ENCODE assay signal across 9 mouse cellular contexts in genomic region chr10:12792049-12792448, GRCm38 (mm10).
DNase-seq lines count a peak whose midpoint lies in the region; ATAC-seq lines count a peak whose summit lies in the region.
"Had no signal": no experiment of that assay in that cellular context is flagged by ENCODE, and none has a peak within 500 bp of the region (broad histone marks: within the 10 kb centered on the region; RNA-seq: fewer than 3 reads in every experiment).

No protein-coding gene starts in this region.

- peak overlapping the region; percentile 76 for H3K27ac ChIP-seq in heart, embryonic 10.5 days
- no peak overlapping the region; the same call in 1 of the 2 replicates for H3K27ac ChIP-seq in lung, embryonic 15.5 days
- H3K27ac ChIP-seq in intestine, embryonic 15.5 days = no peak overlapping the region
- H3K27ac ChIP-seq in stomach, embryonic 14.5 days (ENCODE audit: low read length) = no peak overlapping the region

- H3K27me3 ChIP-seq in heart, embryonic 10.5 days (ENCODE audit: insufficient read depth, poor library complexity, severe bottlenecking) = no peaks in the 10 kb centered on the region
- no peaks in the 10 kb centered on the region for H3K27me3 ChIP-seq in lung, embryonic 15.5 days
- H3K27me3 ChIP-seq in intestine, embryonic 15.5 days (replicated peaks) = no peaks in the 10 kb centered on the region
- H3K27me3 ChIP-seq in stomach, embryonic 14.5 days (ENCODE audit: control insufficient read depth, insufficient read depth, low read length) = no peaks in the 10 kb centered on the region

- 36% methylated on average over 6 of the region's 6 CpGs for WGBS in heart, embryonic 10.5 days
- WGBS in lung, embryonic 15.5 days = 38% methylated on average over 6 of the region's 6 CpGs
- WGBS in intestine, embryonic 15.5 days = 42% methylated on average over 6 of the region's 6 CpGs
- 43% methylated on average over 6 of the region's 6 CpGs for WGBS in stomach, embryonic 14.5 days

- no peak for DNase-seq in heart, embryonic 10.5 days (ENCODE audit: low spot score)
- no peak for DNase-seq in heart, postnatal 14 days
- DNase-seq in lung, postnatal 4 days = no peak
- DNase-seq in cerebellum, postnatal 25 days = no peak
- DNase-seq in adrenal gland, adult 2 months = no peak
- DNase-seq: right cerebral cortex, adult 18-20 months had no signal

- no peaks in the 10 kb centered on the region for H3K36me3 ChIP-seq in heart, embryonic 10.5 days
- no peaks in the 10 kb centered on the region for H3K36me3 ChIP-seq in lung, embryonic 15.5 days
- H3K36me3 ChIP-seq in intestine, embryonic 15.5 days = no peaks in the 10 kb centered on the region
- H3K36me3 ChIP-seq in stomach, embryonic 14.5 days (ENCODE audit: control insufficient read depth, insufficient read depth, low read length) = no peaks in the 10 kb centered on the region

- intact Hi-C loops in heart, postnatal 14 days (cut with DNase I) = no loop called here

- H3K9me3 ChIP-seq in heart, embryonic 10.5 days = no peaks in the 10 kb centered on the region
- no peaks in the 10 kb centered on the region for H3K9me3 ChIP-seq in lung, embryonic 15.5 days
- no peaks in the 10 kb centered on the region for H3K9me3 ChIP-seq in intestine, embryonic 15.5 days
- no peaks in the 10 kb centered on the region for H3K9me3 ChIP-seq in stomach, embryonic 14.5 days (ENCODE audit: control insufficient read depth, low read depth, low read length)

- peaks cover 48% of the 10 kb centered on the region for H3K4me1 ChIP-seq in heart, embryonic 10.5 days
- peaks cover 12% of the 10 kb centered on the region for H3K4me1 ChIP-seq in lung, embryonic 15.5 days
- H3K4me1 ChIP-seq in intestine, embryonic 15.5 days (replicated peaks) = peaks cover 12% of the 10 kb centered on the region
- H3K4me1 ChIP-seq in stomach, embryonic 14.5 days (ENCODE audit: control insufficient read depth, insufficient read depth, low read length) = peaks cover 9% of the 10 kb centered on the region; the same call in 1 of the 2 replicates

- H3K9ac ChIP-seq in lung, embryonic 15.5 days = no peak overlapping the region
- H3K9ac ChIP-seq in intestine, embryonic 15.5 days = no peak overlapping the region
- H3K9ac ChIP-seq in stomach, embryonic 14.5 days (replicated peaks; ENCODE audit: low read depth, low read length) = no peak overlapping the region

- peak; percentile 49; the same call in 1 of the 2 replicates for ATAC-seq in lung, embryonic 15.5 days (ENCODE audit: borderline replicate concordance, extremely low read depth, low FRiP score, low TSS enrichment)
- peak; percentile 36; the same call in 1 of the 2 replicates for ATAC-seq in intestine, embryonic 15.5 days
- ATAC-seq in stomach, embryonic 14.5 days (ENCODE audit: insufficient number of reproducible peaks, insufficient read depth, low FRiP score, low read depth) = peak; percentile 23; the same call in 1 of the 2 replicates

- no peak overlapping the region for H3K4me3 ChIP-seq in heart, embryonic 10.5 days
- no peak overlapping the region for H3K4me3 ChIP-seq in lung, embryonic 15.5 days
- H3K4me3 ChIP-seq in intestine, embryonic 15.5 days (replicated peaks) = no peak overlapping the region
- no peak overlapping the region for H3K4me3 ChIP-seq in stomach, embryonic 14.5 days (ENCODE audit: low read depth, low read length)

- H3K4me2 ChIP-seq in lung, embryonic 15.5 days = no peak overlapping the region
- no peak overlapping the region for H3K4me2 ChIP-seq in intestine, embryonic 15.5 days (replicated peaks)
- no peak overlapping the region for H3K4me2 ChIP-seq in stomach, embryonic 14.5 days (replicated peaks; ENCODE audit: low read depth, low read length)
